Mouse (Mus musculus) thymus, adult 2 months (tissue): ENCODE data around the gene Rfx1. TPM values are rescaled to one million over a fixed set of nuclear protein-coding genes. Genes with fewer than 3 reads are reported as not detected.

Experiments
- DNase-seq: peaks from one replicate; pipeline ENCODE4 v3.0.0; 2021
- H3K27ac ChIP-seq: fragments of 200-500 bp; 2 replicates; pipeline ENCODE4 v1.5.1; 2012; ENCODE audit warnings: low read length, control low read depth; ENCODE audit not compliant: control insufficient read depth, insufficient read depth
- H3K27me3 ChIP-seq: fragments of 200-500 bp; 2 replicates; pipeline ENCODE4 v1.6.1; 2012; ENCODE audit warnings: mild to moderate bottlenecking, low read length, moderate library complexity, mixed read lengths; ENCODE audit not compliant: control insufficient read depth, insufficient read depth
- H3K36me3 ChIP-seq: fragments of 200-500 bp; 2 replicates; pipeline ENCODE4 v1.6.1; 2012; ENCODE audit warnings: mild to moderate bottlenecking, low read length, moderate library complexity; ENCODE audit not compliant: control insufficient read depth, insufficient read depth
- H3K4me1 ChIP-seq: fragments of 200-500 bp; replicated peaks from 2 replicates; pipeline ENCODE4 v1.6.1; 2012; ENCODE audit warnings: low read length; ENCODE audit not compliant: control insufficient read depth, insufficient read depth
- H3K4me3 ChIP-seq: fragments of 200-500 bp; 2 replicates; pipeline ENCODE4 v1.5.1; 2012; ENCODE audit warnings: mild to moderate bottlenecking, low read length, control low read depth, moderate library complexity; ENCODE audit not compliant: control insufficient read depth, insufficient read depth
- CTCF ChIP-seq: fragments of 200-500 bp; IDR thresholded peaks from 2 replicates; pipeline ENCODE4 v1.5.1; 2012; ENCODE audit warnings: mild to moderate bottlenecking, control low read depth, low read length, moderate library complexity, borderline replicate concordance; ENCODE audit not compliant: control insufficient read depth, poor library complexity, insufficient read depth; ENCODE audit errors: extremely low read depth
- POLR2A ChIP-seq: fragments of 200-500 bp; IDR thresholded peaks from 2 replicates; pipeline ENCODE4 v1.6.1; 2012; ENCODE audit warnings: mild to moderate bottlenecking, low read length, control low read depth, moderate library complexity; ENCODE audit not compliant: control insufficient read depth, poor library complexity, insufficient read depth; ENCODE audit errors: extremely low read depth
- WGBS: fragments of 180-500 bp; shearing (Covaris S2); methylation state at CpG from one replicate; pipeline ENCODE4 v1.1.7; 2018; 5-methylcytosine and 5-hydroxymethylcytosine counted together
- polyA plus RNA-seq: library from polyadenylated mRNA; depleted of rRNA; stranded (reverse); fragments of >200 nt; gene quantifications from 2 replicates; pipeline ENCODE4 v1.2.3, GENCODE M21; 2012; rRNA removed

Rfx1 gene
- polyA plus RNA-seq: 76.1 and 88.8 TPM in 2 replicates

DNA sequence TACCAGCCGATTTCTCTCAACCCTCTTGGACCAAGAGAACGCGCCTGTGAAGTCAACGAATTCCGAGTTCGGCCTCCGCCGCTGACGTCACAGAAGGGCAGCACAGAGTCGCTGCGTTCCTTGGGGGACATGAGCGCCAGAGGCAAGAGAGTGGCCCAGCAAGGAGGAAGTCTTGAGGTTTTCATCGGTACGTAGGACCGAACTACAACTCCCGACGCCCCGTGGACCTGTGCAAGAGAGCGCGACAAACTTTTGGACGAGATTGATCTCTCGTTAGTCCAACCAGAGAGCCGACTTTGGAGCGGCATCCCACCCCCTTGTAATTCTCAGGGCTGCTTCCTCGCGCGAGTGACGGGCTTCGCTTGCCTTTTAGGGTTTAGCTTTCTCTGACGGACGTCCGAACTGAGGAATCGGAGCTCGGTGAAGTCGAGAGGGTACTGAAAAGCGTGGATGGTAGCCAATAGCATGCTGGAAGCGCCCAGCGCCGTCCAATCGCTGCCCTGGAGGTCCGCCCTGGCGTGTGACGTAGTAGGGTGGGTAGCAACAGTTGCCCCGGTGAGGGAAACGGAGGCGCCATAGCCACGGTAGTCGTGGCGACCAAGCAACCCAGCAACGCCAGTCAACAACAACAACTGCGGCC is at the start of gene Rfx1:
Gene Rfx1 (plus strand): TSS at position 544 of the 640 bp plus-strand sequence.
- Histone ChIP-seq H3K4me1 (peaks cover 18% of the 10 kb centered on the region), H3K36me3 (no peaks in the 10 kb centered on the region), H3K27ac (peak within 1 kb of the TSS; percentile 65), H3K27me3 (no peaks in the 10 kb centered on the region), H3K4me3 (peak within 1 kb of the TSS; percentile 55)
- under 1% methylated on average over 51 of the region's 51 CpGs for WGBS
- TF ChIP-seq CTCF: no peak
- TF ChIP-seq POLR2A: peak; percentile 84
- DNase-seq: peak; percentile 98

DNA sequence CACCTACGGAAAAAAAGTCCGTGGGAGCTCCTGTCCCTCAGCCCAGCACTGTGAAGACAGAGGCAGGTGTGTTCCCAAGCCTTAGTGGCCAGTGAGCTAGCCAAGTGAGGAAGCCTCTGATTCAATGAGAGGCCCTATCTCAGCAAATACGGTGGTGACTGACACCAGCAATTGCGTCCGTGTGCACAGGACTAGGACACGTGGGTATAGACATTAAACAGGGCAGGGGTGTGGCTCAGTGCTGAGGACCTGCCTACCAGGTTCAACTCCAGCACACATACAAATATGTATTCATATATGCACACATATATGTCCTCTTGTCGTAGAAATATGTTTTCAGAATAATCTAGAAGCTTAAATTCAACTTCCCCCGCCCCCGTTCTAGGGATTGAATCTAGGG is 46.9 kb upstream of the Rfx1 start:
- Histone ChIP-seq H3K27me3 (no peaks in the 10 kb centered on the region), H3K36me3 (no peaks in the 10 kb centered on the region), H3K4me3 (no peak overlapping the region), H3K27ac (no peak overlapping the region), H3K4me1 (no peaks in the 10 kb centered on the region)
- WGBS: 64% methylated on average over 9 of the region's 9 CpGs
- DNase-seq: no peak
- TF ChIP-seq CTCF (no peak), POLR2A (no peak)

GRCm38 (mm10) chr8:84021096-84021495 is 45.5 kb upstream of the Rfx1 start, which contains the start of gene Palm3:
Palm3 (plus strand) TSS chr8:84021471.
- WGBS: 79% methylated on average over 18 of the region's 18 CpGs
- Histone ChIP-seq H3K36me3 (no peaks in the 10 kb centered on the region), H3K27ac (no peak within 1 kb of the TSS), H3K4me3 (no peak within 1 kb of the TSS), H3K4me1 (peaks cover 5% of the 10 kb centered on the region; the same call in 1 of the 2 replicates), H3K27me3 (no peaks in the 10 kb centered on the region; the same call in 1 of the 2 replicates)
- TF ChIP-seq POLR2A: no peak
- TF ChIP-seq CTCF: no peak
- DNase-seq: no peak

- Histone ChIP-seq H3K27ac (no peak overlapping the region), H3K4me3 (no peak overlapping the region), H3K27me3 (no peaks in the 10 kb centered on the region; the same call in 1 of the 2 replicates), H3K4me1 (peaks cover 9% of the 10 kb centered on the region; the same call in 1 of the 2 replicates), H3K36me3 (no peaks in the 10 kb centered on the region)
- WGBS: 85% methylated on average over 12 of the region's 12 CpGs
- DNase-seq: no peak
- no peak for TF ChIP-seq CTCF
- TF ChIP-seq POLR2A: no peak
Measured at GRCm38 (mm10) chr8:84021569-84021968, 45.1 kb upstream of the Rfx1 start.

DNA sequence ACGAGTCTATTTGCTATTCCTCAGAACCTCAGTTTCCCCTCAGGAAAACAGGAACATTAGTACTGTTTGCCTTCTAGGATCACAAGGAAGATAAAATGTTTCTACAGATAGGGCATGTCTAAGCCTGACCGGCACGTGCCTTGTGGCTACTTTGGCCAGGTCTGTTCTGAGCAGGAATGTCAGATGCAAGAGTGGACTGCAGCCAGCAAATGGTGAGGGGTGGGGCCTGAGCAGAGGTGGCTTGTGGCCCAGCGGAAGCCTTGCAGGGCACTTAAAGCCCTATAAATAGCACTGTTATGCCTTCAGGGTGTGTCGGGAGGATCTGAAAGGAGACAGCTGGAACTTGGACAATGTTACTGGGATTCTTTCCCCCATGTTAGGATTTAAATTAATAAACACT is 43.5 kb upstream of the Rfx1 start:
- WGBS: 42% methylated on average over 5 of the region's 5 CpGs
- DNase-seq: no peak
- H3K27ac ChIP-seq: no peak overlapping the region
- H3K4me1 ChIP-seq: peaks cover 12% of the 10 kb centered on the region; the same call in 1 of the 2 replicates
- H3K4me3 ChIP-seq: no peak overlapping the region
- no peaks in the 10 kb centered on the region for H3K36me3 ChIP-seq
- TF ChIP-seq CTCF (no peak), POLR2A (no peak)
- H3K27me3 ChIP-seq: no peaks in the 10 kb centered on the region; the same call in 1 of the 2 replicates

GRCm38 (mm10) chr8:84023631-84024030 is 43.0 kb upstream of the Rfx1 start:
- Histone ChIP-seq H3K27me3 (no peaks in the 10 kb centered on the region; the same call in 1 of the 2 replicates), H3K4me3 (no peak overlapping the region), H3K36me3 (no peaks in the 10 kb centered on the region), H3K27ac (no peak overlapping the region), H3K4me1 (peaks cover 12% of the 10 kb centered on the region; the same call in 1 of the 2 replicates)
- 87% methylated on average over 1 of the region's 1 CpGs for whole genome bisulfite sequencing
- DNase-seq: no peak
- TF ChIP-seq CTCF (no peak), POLR2A (no peak)
